12 mouse cellular contexts compared by ENCODE assay signal in genomic region chr5:30749582-30750311, GRCm38 (mm10). TPM values are rescaled to one million over a fixed set of nuclear protein-coding genes. Genes with fewer than 3 reads are reported as not detected.
DNase-seq lines count a peak whose midpoint lies in the region; ATAC-seq and TF ChIP-seq lines count a peak whose summit lies in the region.
"Had no signal": no experiment of that assay in that cellular context is flagged by ENCODE, and none has a peak within 500 bp of the region (broad histone marks: within the 10 kb centered on the region; RNA-seq: fewer than 3 reads in every experiment).

No protein-coding gene starts in this region.

- peaks cover 88% of the 10 kb centered on the region for H3K36me3 ChIP-seq in hindbrain, embryonic 13.5 days
- H3K36me3 ChIP-seq in hindbrain, embryonic 10.5 days: peaks cover 99% of the 10 kb centered on the region
- no peaks in the 10 kb centered on the region for H3K36me3 ChIP-seq in liver, embryonic 14.5 days (replicated peaks; ENCODE audit: control insufficient read depth, insufficient read depth, low read depth)
- H3K36me3 ChIP-seq: lung, embryonic 15.5 days had no signal

- peak overlapping the region; percentile 58 for H3K27ac ChIP-seq in hindbrain, embryonic 13.5 days
- H3K27ac ChIP-seq in hindbrain, embryonic 10.5 days: no peak overlapping the region
- H3K27ac ChIP-seq in liver, embryonic 14.5 days: no peak overlapping the region
- H3K27ac ChIP-seq: lung, embryonic 15.5 days had no signal

- H3K27me3 ChIP-seq in hindbrain, embryonic 13.5 days: no peaks in the 10 kb centered on the region
- H3K27me3 ChIP-seq in hindbrain, embryonic 10.5 days (ENCODE audit: insufficient read depth, poor library complexity, severe bottlenecking): no peaks in the 10 kb centered on the region
- H3K27me3 ChIP-seq in liver, embryonic 14.5 days (ENCODE audit: control insufficient read depth, insufficient read depth, low read length): no peaks in the 10 kb centered on the region
- H3K27me3 ChIP-seq: lung, embryonic 15.5 days had no signal

- H3K4me1 ChIP-seq in hindbrain, embryonic 13.5 days (replicated peaks): peaks cover 22% of the 10 kb centered on the region
- H3K4me1 ChIP-seq in hindbrain, embryonic 10.5 days (replicated peaks): no peaks in the 10 kb centered on the region; the same call in 1 of the 2 replicates
- peaks cover 0 to 7% of the 10 kb centered on the region in 2 experiments; a peak in 2 of 4 replicates for H3K4me1 ChIP-seq in liver, embryonic 14.5 days (replicated peaks; ENCODE audit: control insufficient read depth in 2 of 2, insufficient read depth in 2 of 2, low read length in 1 of 2)

- ATAC-seq in hindbrain, embryonic 13.5 days (ENCODE audit: low FRiP score): peak; percentile 64
- no peak for ATAC-seq in liver, embryonic 14.5 days (ENCODE audit: insufficient read depth)

- TF ChIP-seq CTCF in liver, embryonic 14.5 days (IDR thresholded peaks at IDR 0.05; ENCODE audit: low read depth): no peak

- no peaks in the 10 kb centered on the region for H3K9me3 ChIP-seq in hindbrain, embryonic 13.5 days
- H3K9me3 ChIP-seq in hindbrain, embryonic 10.5 days: no peaks in the 10 kb centered on the region
- H3K9me3 ChIP-seq in liver, embryonic 14.5 days (ENCODE audit: control insufficient read depth, low read length): no peaks in the 10 kb centered on the region
- H3K9me3 ChIP-seq: lung, embryonic 15.5 days had no signal

- H3K9ac ChIP-seq in hindbrain, embryonic 13.5 days: no peak overlapping the region
- H3K9ac ChIP-seq in liver, embryonic 14.5 days (replicated peaks): no peak overlapping the region
- H3K9ac ChIP-seq: lung, embryonic 15.5 days had no signal

- DNase-seq in hindbrain, embryonic 10.5 days (ENCODE audit: low spot score): no peak
- DNase-seq in thymus, postnatal 14 days: peak; percentile 4
- no peak for DNase-seq in thymus, postnatal 25 days
- peak in 2 of 3 experiments; percentile 9 to 11 for DNase-seq in liver, embryonic 14.5 days (ENCODE audit: low read depth in 3 of 3, low spot score in 3 of 3)
- no peak for DNase-seq in right cerebral cortex, postnatal 4 days
- DNase-seq in gastrocnemius, adult 18-20 months (ENCODE audit: low spot score): no peak
- DNase-seq: gastrocnemius, postnatal 10 days; kidney, postnatal 25 days; right cerebral cortex, adult 18-20 months had no signal

- no peak overlapping the region for H3K4me2 ChIP-seq in hindbrain, embryonic 13.5 days
- H3K4me2 ChIP-seq in liver, embryonic 14.5 days (ENCODE audit: low read depth): no peak overlapping the region
- H3K4me2 ChIP-seq: lung, embryonic 15.5 days had no signal

- WGBS in hindbrain, embryonic 13.5 days: 49% methylated on average over 12 of the region's 12 CpGs
- 85% methylated on average over 12 of the region's 12 CpGs for WGBS in hindbrain, embryonic 10.5 days
- WGBS in liver, embryonic 14.5 days (ENCODE audit: insufficient replicate concordance): 60% methylated on average over 12 of the region's 12 CpGs

- TF ChIP-seq EP300 in liver, embryonic 14.5 days (IDR thresholded peaks at IDR 0.05; ENCODE audit: low read depth): no peak

- no peak overlapping the region for H3K4me3 ChIP-seq in hindbrain, embryonic 13.5 days
- no peak overlapping the region for H3K4me3 ChIP-seq in hindbrain, embryonic 10.5 days
- H3K4me3 ChIP-seq in liver, embryonic 14.5 days (ENCODE audit: insufficient read depth in 1 of 2, low read depth in 2 of 2, low read length in 2 of 2): no peak overlapping the region
- H3K4me3 ChIP-seq: lung, embryonic 15.5 days; myocyte had no signal

RNA-seq across cellular contexts. Expression of gene Dpysl5, which starts 38.4 kb away (rescaled TPM):
- 180 and 199 TPM in 2 replicates for polyA plus RNA-seq in hindbrain, embryonic 13.5 days (2015; fragmentation: Nextera tagmentation; extraction: Ambion mirVana)
- polyA plus RNA-seq in hindbrain, embryonic 10.5 days (2016; fragmentation: Nextera tagmentation; extraction: Ambion mirVana): 87.4 and 151 TPM in 2 replicates
- polyA plus RNA-seq in liver, embryonic 14.5 days (2012; rRNA removed): 0.15 and 0.49 TPM in 2 replicates
- polyA plus RNA-seq in liver, embryonic 14.5 days (2014; fragmentation: Nextera tagmentation; extraction: Ambion mirVana): 0.10 and 0.23 TPM in 2 replicates
- 1 to 10 TPM in 1 of 2 experiments, under 1 TPM in 1; 0.62 to 1.3 TPM for total RNA-seq in gastrocnemius, adult 18-20 months (2021)

Comparison
In these comparisons a context has a peak if more than half of its experiments do, and no peak if none do; other contexts are left out.
1. DNase-seq: peak in thymus, postnatal 14 days (single experiment) and liver, embryonic 14.5 days (2 of 3); none in hindbrain, embryonic 10.5 days (single experiment), thymus, postnatal 25 days (single experiment), right cerebral cortex, postnatal 4 days (single experiment) and gastrocnemius, adult 18-20 months (single experiment).
2. RNA of gene Dpysl5, which starts 38.4 kb away (polyA plus RNA-seq): 180 to 199 TPM in hindbrain, embryonic 13.5 days and 87.4 to 151 TPM in hindbrain, embryonic 10.5 days; 0.10 to 0.49 TPM in liver, embryonic 14.5 days; every median in the first group is over 10 times any median in the second.